Mouse (Mus musculus) heart, adult 9 months (tissue): ENCODE results near the gene Plekha1.

Experiments
- DNase-seq, 2 experiments: peaks; one replicate each; pipeline ENCODE4 v3.0.0; 2022; ENCODE audit warnings: low spot score in 2 of 2

Plekha1 gene

GRCm38 (mm10) chr7:130954177-130954601, 88.6 kb downstream of the Plekha1 start:
- DNase-seq, result no peak

DNA sequence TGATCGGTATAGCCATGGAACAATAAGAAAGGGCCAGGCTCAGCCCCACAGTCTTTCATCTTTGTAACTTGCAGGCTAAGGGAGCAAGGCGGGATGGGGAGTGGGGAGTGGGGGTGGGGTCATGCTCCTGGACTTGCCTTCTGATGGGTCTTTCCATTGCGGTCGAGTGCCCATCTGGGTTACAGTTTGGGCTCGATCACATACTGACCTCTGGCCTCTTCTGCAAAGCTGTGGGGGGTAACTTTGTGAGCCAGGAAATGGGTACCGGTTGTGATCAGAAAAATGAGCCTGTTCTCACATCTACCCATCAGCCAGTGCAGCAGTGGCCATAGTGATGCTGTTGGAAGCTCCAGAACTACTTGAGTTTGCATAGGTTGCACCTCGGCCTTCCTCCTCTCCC, 93.0 kb downstream of the Plekha1 start:
- DNase-seq, result no peak

- DNase-seq, result peak; percentile 85 to 88
Observed at GRCm38 (mm10) chr7:130959868-130960267, 94.3 kb downstream of the Plekha1 start.

DNA sequence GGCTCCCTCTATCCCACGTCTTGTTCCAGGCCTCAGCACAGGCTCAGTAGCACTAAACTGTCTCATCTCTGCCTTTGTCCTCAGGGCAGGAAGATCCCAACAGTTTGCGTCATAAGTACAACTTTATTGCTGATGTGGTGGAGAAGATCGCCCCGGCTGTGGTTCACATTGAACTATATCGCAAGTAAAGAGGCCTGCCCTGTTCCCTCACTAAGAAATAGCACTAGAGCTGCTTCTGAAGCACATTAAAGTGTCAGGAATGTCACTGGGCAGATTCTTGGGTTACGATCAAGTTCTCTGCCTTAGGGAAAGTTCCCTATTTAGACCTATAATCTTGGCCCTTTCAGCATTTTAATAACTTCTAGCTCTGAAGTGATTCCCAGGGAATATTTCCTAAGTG, 95.9 kb downstream of the Plekha1 start:
- DNase-seq, result no peak
